Mouse (Mus musculus) left cerebral cortex, adult 8-10 months (tissue): ENCODE data around the gene Fsd2. TPM values are rescaled to one million over a fixed set of nuclear protein-coding genes. Genes with fewer than 3 reads are reported as not detected.
A peak's percentile ranks its signal among the peaks of the same experiment; 100 is the strongest.

Source experiments
- DNase-seq, 2 experiments: peaks; one replicate each; pipeline ENCODE4 v3.0.0; 2022; ENCODE audit warnings: low spot score in 2 of 2
- total RNA-seq, 4 experiments: library from RNA; stranded (reverse); gene quantifications; 2 replicates each; pipeline ENCODE4 v1.2.4; 2022

Fsd2 gene
- under 1 TPM; 0.19 to 0.57 (median 0.26) TPM for total RNA-seq

- DNase-seq: no peak
Measured at GRCm38 (mm10) chr7:81566892-81567291, at the start of gene Fsd2. Fsd2 (minus strand) TSS chr7:81566944.

- DNase-seq: no peak
Measured at GRCm38 (mm10) chr7:81615031-81615430, 48.3 kb upstream of the Fsd2 start.

GRCm38 (mm10) chr7:81612856-81613635 is 46.3 kb upstream of the Fsd2 start:
- DNase-seq: no peak

GRCm38 (mm10) chr7:81610125-81610524 is 43.4 kb upstream of the Fsd2 start:
- DNase-seq: no peak

GRCm38 (mm10) chr7:81606452-81606851 is 39.7 kb upstream of the Fsd2 start:
- DNase-seq: no peak

GRCm38 (mm10) chr7:81605489-81605888 is 38.7 kb upstream of the Fsd2 start:
- DNase-seq: no peak

GRCm38 (mm10) chr7:81604991-81605390 is 38.2 kb upstream of the Fsd2 start:
- DNase-seq: no peak

- peak in 1 of 2 experiments; percentile 55 for DNase-seq
Measured at GRCm38 (mm10) chr7:81599379-81600280, 32.9 kb upstream of the Fsd2 start.

- DNase-seq: no peak
Measured at GRCm38 (mm10) chr7:81597660-81598059, 30.9 kb upstream of the Fsd2 start.

DNA sequence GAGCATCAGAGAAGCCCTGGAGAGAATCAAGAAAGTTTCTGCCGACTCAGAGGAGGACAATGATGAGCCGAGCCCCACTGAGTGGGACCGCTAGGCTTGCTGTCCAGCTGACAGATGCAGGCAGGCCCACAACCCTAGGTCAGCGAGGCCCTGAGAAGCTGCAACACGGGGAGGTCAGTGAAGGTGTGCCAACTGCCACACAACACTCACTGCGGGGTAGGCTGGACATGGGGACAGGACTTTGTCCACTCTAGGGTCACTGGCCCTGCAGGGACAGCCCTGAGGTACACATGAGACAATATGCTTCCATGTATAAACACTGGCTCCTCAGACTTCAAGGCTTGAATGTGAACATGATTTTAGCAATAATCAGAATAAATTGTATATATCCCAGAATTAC is 29.3 kb upstream of the Fsd2 start:
- no peak for DNase-seq

GRCm38 (mm10) chr7:81595056-81595455 is 28.3 kb upstream of the Fsd2 start:
- no peak for DNase-seq

- DNase-seq: no peak
Measured at GRCm38 (mm10) chr7:81593387-81593786, 26.6 kb upstream of the Fsd2 start.

DNA sequence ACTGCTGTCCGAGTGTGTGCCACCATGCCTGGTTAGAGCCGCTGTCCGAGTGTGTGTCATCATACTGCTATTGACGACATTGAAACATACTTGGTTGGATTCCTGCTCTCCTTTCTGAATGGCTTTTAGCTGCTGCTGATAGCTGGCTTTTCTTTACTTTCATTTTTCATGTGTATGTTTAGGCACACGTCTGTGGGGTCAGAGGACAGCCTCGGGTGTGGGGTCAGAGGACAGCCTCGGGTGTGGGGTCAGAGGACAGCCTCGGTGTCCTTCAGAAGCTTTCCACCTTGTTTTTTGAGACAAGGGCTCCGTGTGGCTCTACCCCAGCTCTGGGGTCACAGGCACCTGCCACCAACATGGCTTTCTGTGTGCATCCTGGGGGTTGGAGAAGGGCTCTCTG is 25.9 kb upstream of the Fsd2 start:
- DNase-seq: no peak

GRCm38 (mm10) chr7:81587238-81587637 is 20.5 kb upstream of the Fsd2 start:
- no peak for DNase-seq

GRCm38 (mm10) chr7:81585326-81585725 is 18.6 kb upstream of the Fsd2 start:
- DNase-seq: no peak

DNA sequence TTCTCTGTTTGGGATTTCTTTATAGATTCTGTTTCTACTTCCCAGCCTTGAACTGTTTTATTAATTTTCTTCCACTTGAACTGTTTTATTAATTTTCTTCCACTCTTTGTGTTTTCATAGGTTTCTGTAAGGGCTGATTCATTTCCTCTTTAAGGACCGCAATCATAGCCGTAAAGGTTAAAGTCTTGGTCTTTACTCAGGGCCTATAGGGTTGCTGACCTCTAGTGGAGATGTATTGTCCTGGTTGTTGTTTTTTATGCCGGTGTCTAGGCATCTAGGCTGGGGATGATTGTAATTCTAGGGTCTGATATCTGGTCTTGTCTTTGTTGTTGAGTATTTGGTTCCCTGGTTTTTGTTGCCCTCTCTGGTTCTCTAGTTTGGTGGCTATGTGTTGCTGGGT is 16.8 kb upstream of the Fsd2 start:
- DNase-seq: no peak

DNA sequence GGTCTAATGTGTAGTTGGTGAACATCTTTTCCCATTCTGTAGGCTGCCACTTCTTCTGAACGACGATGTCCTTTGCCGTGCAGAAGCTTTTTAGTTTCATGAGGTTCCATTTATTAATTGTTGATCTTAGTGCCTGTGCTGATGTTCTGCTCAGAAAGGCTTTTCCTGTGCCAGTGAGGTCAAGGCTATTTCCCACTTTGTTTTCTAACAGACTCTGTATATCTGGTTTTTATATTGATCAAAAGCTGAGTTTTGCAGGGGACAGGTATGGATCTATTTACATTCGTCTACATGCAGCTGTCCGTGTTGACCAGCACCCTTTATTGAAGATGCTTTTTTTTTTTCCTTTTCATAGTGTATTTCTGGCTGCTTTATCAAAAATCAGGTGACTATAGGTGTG is 12.6 kb upstream of the Fsd2 start:
- no peak for DNase-seq

GRCm38 (mm10) chr7:81578413-81578812 is 11.7 kb upstream of the Fsd2 start:
- DNase-seq: no peak

GRCm38 (mm10) chr7:81577872-81578271 is 11.1 kb upstream of the Fsd2 start:
- no peak for DNase-seq

GRCm38 (mm10) chr7:81575606-81576005 is 8.9 kb upstream of the Fsd2 start:
- no peak for DNase-seq

DNA sequence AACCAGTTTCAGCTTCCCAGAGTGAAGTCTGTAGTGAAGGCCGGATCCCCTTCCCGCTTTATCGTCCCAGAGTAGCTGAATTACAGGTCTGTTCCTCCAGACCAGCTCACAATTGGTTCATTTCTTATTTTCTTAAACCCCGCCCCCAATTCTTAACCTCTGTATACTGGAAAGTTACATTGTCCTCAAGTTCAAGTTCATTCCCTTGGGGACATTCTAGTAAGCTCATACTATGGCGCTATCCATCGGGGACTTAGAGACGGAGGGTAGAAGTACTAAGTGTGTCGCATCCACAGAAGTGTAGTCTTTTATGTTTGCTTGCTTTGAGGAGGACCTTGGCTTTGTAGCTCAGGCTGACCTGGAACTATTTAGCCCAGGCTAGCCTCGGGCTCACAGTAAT is 7.1 kb upstream of the Fsd2 start:
- DNase-seq: no peak

DNA sequence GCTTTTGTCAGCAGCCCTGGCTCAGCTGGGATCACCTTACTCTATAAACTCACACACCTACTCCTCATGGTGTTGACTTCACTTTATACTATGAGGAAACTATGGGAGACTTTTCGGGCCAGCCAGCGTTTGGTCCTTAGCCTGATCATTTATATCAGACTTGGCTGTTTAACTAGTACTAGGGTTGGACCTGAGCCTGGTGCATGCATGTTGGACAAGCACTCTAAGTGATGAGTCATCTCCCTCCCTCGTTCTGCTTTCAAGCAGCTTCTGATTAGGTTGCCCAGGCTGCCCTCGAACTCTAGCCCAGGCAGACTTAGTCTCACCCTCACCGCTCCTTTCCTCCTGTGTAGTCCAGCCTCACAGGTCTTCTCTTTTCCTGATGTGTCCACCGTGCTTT is 6.7 kb upstream of the Fsd2 start:
- no peak for DNase-seq
